Mouse (Mus musculus): ENCODE results near the gene Irf6.
A peak's percentile ranks its signal among the peaks of the same experiment; 100 is the strongest.

Irf6 gene

GRCm38 (mm10) chr1:193156316-193157110, 3.6 kb downstream of the Irf6 start:
- no peak for DNase-seq (ENCODE audit: inconsistent ontology term)

DNA sequence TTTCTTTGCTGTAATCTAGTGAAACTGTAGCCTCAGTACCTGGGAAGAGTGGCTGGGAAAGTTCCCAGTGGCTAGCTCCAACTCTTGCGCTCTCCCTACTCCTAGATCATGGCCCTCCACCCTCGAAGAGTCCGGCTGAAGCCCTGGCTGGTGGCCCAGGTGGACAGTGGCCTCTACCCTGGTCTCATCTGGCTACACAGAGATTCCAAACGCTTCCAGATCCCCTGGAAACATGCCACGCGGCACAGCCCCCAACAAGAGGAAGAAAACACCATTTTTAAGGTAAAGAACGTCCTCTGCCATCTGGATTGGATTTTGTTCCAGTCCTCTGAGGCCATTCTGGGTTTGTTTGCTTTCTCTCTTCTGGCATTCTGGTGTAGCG, 4.2 kb downstream of the Irf6 start:
- DNase-seq (ENCODE audit: inconsistent ontology term): no peak

DNA sequence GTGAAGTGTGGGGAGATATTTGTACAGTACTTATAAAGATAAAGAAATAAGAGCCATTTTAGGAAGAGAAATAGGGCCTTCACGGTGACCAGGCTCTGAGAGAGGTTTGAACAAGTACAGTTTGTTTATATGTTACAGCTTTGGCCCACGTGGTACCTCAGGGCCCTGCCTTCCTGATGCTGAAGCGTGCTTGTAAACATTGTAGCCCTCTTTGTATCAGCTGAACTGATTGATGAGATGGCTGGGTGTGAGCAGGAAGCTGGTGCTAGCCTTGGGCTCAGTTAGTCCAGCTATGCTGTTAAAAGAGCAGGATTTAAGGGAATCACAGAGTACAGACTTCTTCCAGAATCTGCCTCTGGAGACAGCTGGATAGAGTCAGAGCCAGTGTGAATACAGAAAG, 6.3 kb downstream of the Irf6 start:
- DNase-seq (ENCODE audit: inconsistent ontology term): no peak

GRCm38 (mm10) chr1:193159613-193160012, 6.7 kb downstream of the Irf6 start:
- DNase-seq (ENCODE audit: inconsistent ontology term): no peak

GRCm38 (mm10) chr1:193160317-193161032, 7.6 kb downstream of the Irf6 start:
- DNase-seq (ENCODE audit: inconsistent ontology term): peak; percentile 51

- no peak for DNase-seq (ENCODE audit: inconsistent ontology term)
These were observed 14.8 kb downstream of the Irf6 start, which contains the start of gene A130010J15Rik for GRCm38 (mm10) chr1:193167746-193168145. Gene A130010J15Rik, plus strand, starts transcription at chr1:193168046.

- DNase-seq (ENCODE audit: inconsistent ontology term): no peak
These were observed 16.3 kb downstream of the Irf6 start for GRCm38 (mm10) chr1:193169228-193169627.

- DNase-seq (ENCODE audit: inconsistent ontology term): no peak
These were observed 16.9 kb downstream of the Irf6 start for GRCm38 (mm10) chr1:193169856-193170255.

DNA sequence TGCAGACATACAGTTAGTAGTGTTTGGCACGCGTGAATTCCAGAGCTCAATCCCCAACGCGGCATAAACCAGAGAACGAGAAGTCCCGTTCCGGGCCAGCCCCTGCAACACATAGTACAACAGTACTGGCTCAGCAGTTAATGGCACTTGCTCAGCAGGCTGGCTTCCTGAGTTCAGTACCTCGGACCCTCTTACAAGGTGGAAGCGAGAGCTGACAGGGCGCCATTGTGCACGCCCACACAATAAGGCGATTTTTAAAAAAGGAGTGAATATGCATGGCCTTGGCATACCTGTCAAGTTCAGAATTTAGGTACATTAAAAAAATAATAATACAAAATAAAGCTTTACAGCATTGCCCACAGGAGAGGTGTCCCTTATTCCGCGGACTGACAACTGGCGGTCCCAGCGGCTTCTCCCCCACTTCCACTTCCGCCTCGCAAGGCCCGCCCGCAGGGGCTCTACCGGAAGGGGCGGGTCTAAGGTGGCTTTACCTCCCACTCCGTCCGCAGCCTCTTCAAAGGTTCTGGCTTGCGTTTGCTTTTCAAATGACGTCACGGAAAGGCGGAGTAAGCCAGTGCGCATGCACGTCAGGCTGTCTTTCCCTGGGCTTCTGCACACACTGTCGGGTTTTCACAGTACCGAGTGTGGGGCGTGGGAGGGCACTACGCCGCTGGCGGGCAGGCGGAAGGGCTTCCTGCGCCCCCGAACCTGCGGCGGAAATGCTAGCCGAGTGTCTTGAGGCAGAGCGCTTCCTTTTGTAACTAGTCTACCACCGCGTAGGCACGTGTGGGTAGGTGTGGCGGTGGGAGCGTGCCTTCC, 20.3 kb downstream of the Irf6 start:
- peak; percentile 97 for DNase-seq (ENCODE audit: inconsistent ontology term)

GRCm38 (mm10) chr1:193173810-193174129, 20.9 kb downstream of the Irf6 start:
- DNase-seq (ENCODE audit: inconsistent ontology term): no peak

- DNase-seq (ENCODE audit: inconsistent ontology term): no peak
These were observed 21.3 kb downstream of the Irf6 start for GRCm38 (mm10) chr1:193174143-193174733.

GRCm38 (mm10) chr1:193181104-193181503, 28.2 kb downstream of the Irf6 start:
- no peak for DNase-seq (ENCODE audit: inconsistent ontology term)

GRCm38 (mm10) chr1:193188257-193188656, 35.3 kb downstream of the Irf6 start:
- no peak for DNase-seq (ENCODE audit: inconsistent ontology term)

DNA sequence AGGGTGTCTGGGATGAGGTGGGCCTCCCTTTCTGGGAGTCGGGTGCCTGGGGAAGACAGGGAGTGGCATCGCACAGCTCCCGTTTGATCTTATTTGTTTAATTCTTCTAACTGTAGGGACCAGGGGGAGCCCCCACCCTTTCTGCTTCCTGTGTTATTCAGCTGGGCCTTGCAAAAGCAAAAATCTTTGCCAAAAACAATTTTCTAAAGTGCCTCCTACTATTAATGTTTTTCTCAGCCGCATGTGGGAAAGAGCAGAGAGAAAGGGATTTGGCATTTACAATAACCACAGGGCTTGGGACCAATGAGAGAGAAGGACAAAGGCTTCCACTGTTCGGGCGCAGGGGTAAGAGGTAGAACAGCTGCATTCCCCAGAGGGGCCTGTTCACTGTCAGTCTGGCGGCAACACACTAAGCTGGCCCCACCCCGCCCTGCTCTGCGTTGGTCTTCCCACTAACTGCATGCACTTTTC, 36.3 kb downstream of the Irf6 start:
- DNase-seq (ENCODE audit: inconsistent ontology term): peak; percentile 63

DNA sequence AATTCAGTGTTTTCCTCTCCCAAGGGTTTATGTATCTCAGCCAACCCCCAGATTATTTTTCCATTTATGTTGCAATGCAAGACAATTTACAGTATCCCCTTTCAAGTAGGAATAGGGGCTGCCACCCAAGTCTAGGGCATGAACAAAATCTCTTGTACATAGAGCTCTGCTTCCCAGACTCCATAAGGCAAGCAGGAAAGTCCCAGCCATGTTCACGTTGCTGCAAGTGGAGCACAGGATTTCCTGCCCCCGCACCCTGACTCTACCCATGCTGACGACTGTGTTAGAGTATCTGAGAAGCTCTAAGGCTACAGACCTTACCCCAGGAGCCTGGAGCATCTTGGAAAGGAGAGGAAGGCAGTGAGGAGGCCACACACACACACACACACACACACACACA, 36.9 kb downstream of the Irf6 start:
- no peak for DNase-seq (ENCODE audit: inconsistent ontology term)

DNA sequence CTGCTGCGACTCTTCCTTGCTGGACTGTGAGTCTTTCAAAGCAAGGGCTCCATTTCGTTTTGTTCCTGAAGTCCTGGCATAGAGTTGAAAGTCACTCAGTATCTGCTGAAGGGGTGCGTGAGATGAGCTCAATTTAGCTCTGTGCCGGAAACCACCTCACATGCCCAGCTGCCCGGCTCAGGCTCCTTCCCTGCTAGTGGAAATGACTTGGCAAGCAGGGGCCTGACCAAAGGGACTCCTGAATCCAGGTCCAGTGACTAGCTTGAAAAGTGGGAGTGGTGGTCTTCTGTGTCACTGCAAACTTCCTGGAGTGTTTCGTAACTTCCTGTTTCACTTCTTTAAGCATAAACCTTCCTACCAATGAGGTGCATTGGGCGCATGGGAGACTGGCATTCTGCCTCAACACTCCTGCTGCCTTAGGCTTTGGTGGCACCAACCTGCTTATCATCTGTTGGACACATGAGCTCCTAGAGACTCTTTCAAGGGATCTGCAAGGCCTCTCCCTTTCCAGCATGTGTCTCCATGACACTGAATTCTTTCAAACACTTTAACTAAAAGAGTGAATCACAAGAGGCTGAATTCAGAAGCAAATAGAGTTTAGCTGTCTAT, 38.9 kb downstream of the Irf6 start:
- DNase-seq (ENCODE audit: inconsistent ontology term): no peak

GRCm38 (mm10) chr1:193194416-193195140, 41.7 kb downstream of the Irf6 start:
- no peak for DNase-seq (ENCODE audit: inconsistent ontology term)

DNA sequence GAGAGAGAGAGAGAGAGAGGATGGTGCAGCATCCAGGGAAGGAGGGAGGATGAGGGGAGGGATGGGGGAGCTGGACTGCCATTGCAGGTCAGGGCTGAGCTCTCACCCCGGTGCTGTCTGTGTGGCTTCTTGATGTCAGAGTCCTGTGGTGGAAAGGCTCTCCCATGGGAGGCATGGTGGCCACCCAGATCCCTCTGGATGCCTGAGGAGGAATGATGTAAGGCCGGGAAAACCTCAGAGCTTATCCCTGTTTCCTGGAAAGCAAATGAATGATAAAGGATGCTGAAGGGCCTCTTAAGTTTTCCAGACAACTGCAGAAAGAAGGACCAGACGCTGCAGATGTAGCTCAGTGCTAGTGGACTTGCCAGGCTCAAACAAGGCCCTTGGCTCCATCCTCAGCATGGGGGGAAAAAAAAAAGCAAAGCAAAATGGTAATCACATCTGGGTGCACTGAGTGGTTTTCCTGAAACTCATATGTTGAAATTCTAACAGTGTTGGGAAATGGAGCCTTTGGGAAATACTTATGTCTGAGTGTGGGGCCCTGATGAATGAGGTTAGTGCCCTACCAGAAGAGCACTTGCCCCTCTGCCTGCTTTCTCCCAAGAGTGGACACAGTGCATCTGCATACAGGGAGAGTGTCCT, 42.4 kb downstream of the Irf6 start:
- no peak for DNase-seq (ENCODE audit: inconsistent ontology term)

DNA sequence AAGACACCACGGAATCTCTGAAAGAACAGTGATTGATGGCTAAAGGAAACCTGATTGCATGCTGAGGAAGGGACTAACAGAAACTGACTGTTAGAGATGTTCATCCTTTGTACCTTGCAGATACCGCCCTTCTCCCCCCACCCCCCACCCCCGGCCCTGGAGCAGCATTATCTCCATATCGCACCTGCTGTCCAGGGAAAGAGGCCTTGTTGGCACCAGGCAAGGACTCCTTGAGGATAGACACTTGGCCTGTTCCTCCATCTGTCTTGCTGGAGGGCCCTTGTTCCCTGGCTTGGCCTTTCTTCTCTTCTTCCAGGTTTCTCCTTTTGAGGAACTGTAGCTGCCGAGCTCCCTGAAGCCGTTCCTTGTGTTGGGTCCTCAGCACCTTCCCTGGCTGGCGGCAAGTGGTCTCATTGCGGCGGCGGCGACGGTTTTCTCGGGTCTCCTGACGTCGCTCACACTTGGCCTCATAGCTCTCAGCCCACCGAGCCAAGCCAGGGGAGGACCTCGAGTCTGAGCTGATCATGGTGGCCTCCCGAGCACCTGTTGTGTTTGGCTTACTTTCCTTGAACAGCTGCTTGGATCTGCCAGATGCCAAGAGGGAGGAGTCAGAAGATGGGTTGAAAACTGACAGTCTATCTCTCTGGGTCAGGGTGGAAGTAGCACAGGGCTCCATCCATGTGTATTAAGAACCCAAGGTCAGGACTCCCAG, 44.7 kb downstream of the Irf6 start:
- DNase-seq (ENCODE audit: inconsistent ontology term): no peak

GRCm38 (mm10) chr1:193198312-193198711, 45.4 kb downstream of the Irf6 start:
- no peak for DNase-seq (ENCODE audit: inconsistent ontology term)
